Mouse (Mus musculus): ENCODE results near the gene Ufsp2. TPM values are rescaled to one million over a fixed set of nuclear protein-coding genes. Genes with fewer than 3 reads are reported as not detected.

Ufsp2 gene
- total RNA-seq, 2 experiments from 2014 or later, result 34.8 to 39.5 TPM

DNA sequence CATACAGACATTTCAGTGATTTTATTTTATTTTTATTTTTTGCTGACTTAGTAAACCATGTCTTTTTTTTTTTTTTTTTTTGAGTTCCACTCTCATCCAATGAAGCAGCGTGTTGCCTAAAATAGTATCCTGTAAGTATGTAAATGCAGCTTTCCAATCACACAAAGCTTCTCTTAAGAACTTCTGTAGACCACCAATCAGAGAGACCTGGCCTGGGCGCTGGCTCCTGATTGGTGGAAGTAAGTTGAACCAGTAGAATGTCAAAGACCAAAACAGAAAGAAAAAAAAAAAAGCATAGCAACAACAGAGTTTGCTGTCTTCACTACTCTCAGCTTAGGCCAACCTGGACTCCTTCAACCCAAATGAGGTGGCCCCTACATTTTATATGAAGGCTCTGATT lies 35.0 kb downstream of the Ufsp2 start:
- DNase-seq, result no peak
- intact Hi-C loops (cut with DNase I), result no loop called here

DNA sequence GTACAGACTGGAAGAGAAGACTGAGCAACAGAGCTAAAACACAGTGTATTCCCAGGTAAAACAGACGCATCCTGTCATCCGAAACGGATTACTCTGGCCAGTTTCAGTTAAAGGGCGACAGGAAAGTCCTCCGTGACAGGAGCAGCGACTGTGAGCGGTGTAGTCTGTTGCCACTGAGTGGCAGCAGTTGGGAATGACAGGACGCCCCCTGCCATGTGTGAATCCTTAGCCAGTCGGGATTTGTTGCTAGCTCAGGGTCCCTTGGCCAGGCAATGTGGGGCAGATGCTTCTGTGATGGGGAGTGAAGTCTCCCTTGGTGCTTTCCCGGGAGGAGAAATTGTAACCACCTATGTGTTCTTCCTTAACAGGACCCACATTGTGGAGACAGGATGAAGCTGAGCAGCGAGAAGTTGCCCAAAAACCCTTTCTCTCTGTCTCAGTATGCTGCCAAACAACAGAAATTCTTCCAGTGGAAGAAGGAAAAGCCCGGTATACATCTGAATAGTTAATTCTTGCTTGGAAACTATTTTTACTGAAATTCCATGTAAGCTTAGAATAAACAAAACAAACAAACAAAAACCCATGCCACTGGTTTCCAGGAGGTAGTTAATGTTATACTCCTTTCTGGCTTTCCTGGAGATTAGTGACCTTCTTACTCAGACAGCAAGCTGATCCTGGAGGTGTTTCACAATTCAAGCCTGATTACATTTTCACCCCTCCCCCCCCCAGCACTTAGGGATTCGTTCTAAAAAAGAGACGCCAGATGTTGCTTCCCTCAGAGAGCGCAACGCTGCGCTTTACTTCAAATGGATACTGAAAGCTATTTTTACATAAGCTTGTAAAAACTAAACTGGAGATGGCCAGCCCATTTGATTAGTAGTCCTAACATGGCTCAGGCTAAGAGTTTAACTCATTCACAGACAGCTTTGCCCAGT lies 35.7 kb downstream of the Ufsp2 start:
- intact Hi-C loops (cut with DNase I), result no loop called here
- no peak for DNase-seq

DNA sequence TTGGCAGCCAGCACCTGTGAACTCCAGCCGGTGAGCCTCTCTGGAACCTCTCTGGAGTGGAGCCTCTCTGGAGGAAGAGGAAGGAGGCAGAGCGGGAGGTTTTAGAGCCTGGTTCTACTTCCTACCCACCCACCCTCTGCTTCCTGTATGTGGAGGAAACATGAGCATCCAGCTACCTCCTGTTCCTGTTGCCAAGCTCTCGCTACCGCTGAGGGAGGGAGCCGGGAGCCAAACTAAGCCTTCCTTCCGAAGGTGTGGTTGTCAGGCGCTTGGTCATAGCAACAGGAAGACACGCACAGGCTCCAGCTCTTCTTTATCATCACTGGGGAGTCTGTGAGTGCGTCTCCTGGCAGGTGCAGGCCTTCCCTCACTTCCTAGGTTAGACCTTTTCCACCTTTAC lies 46.9 kb downstream of the Ufsp2 start:
- intact Hi-C loops (cut with DNase I), result no loop called here
- no peak for DNase-seq

DNA sequence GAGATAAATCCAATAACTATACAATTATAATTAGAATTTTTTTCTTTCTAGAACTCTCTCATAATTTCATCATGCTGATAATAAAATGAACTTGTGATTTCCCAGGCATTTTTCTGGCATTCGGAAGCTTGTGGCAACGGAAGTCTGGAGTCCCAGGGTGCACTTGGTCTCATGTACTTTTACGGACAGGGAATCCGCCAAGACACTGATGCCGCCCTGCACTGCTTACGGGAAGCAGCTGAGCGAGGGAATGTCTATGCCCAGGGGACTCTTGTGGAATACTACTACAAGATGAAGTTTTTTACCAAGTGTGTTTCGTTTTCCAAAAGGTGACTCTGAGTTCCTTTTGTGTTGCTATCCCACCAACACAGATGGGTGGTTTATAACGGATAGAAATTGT lies 47.4 kb downstream of the Ufsp2 start:
- DNase-seq, result no peak

DNA sequence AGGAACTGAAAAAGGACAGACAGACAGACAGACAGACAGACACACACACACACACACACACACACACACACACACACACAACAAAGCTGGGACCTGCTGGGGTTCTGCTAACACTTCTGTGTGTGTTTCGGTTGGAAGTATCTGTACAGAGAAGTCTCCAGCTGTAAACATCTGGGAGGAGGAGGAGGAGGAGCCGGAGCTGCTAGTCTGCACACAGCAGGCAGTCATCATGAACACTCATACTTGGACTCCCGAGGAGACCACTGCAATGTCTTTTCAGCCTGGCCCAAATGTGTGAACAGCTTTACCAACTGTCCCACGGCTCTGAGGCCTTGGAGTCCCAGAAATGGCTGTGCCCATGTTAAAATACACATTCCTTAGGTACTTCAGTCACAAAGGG lies 49.1 kb downstream of the Ufsp2 start:
- DNase-seq, result no peak
- intact Hi-C loops (cut with DNase I), result no loop called here

More for the DNA sequence above, 47.4 kb downstream of the Ufsp2 start:
- intact Hi-C loops (cut with DNase I), result no loop called here

DNA sequence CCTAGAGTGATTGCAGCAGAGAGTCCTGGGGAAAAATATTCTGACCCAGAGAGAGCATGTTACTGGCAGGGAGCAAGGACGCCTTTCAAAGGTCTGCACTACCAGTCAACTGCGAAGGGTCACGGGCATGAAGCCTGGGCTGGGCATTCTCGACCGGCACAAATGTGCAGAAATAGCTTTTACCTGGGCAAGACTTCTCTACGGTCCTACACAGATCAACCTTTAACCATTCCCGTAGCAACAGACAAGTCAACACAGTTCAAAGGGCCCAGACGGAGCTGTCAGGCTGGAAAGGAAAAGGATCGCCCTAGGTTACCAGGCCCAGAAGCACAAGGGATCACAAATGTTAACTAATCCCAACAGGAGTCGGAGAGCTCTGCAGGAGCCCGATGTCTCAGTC lies 60.9 kb downstream of the Ufsp2 start:
- DNase-seq, result no peak
- intact Hi-C loops (cut with DNase I), result no loop called here

DNA sequence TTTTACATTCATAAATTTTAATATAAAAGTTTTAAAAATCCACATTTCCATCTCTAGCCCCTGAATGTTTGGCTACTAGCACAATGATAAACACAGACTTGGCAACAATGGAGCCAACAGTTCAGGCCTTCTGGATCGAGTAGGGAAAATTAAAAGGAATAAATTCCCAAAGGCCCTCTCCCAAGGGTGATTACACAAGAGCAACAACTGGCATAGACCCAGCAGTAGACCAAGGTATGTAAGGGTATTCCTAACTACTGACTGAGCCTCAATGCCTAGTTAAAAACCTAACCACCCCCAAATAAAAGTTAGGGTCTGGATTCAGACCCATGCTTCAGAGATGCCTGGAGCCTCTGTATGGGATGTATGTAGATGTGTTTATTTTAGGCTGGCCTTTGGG lies 64.3 kb downstream of the Ufsp2 start:
- intact Hi-C loops (cut with DNase I), result no loop called here
- no peak for DNase-seq

DNA sequence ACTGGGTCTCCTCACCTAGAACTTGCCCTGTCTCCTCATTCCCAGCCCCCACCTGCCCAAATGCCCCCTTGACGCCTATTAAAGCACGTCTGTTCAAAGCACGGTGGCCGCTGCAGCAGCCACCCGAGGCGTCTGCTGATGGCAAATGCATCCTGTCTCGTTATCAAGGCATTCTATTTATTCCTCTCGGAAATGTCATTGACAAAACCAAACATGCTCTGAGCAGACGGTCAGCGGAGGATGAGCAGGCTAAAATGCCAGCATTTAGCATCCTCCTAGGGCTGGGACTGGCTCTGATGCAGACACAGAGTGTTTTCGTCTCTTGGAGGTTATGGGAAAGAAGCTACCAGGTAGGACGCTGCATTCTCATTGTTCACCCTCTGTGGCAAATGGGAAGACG lies 64.9 kb downstream of the Ufsp2 start:
- intact Hi-C loops (cut with DNase I), result no loop called here
- DNase-seq, result no peak

Other genes with a start within 250 kb of the Ufsp2 start
- 100 to 1,000 TPM; 579 to 670 TPM for gene Pdlim3, start 90.1 kb upstream of the Ufsp2 start, total RNA-seq (2021)
- gene Ccdc110, start 40.9 kb upstream of the Ufsp2 start, total RNA-seq (2021), result not detected
- gene 1700029J07Rik, start 276 bp upstream of the Ufsp2 start, total RNA-seq (2021), result under 1 TPM; 0.27 to 0.31 TPM
- 1 to 10 TPM in 1 of 2 experiments, under 1 TPM in 1; 0.94 to 2.9 TPM for gene Lrp2bp, start 23.8 kb downstream of the Ufsp2 start, total RNA-seq (2021)
- gene Ankrd37, start 30.2 kb downstream of the Ufsp2 start, total RNA-seq (2021), result 1 to 10 TPM; 1.9 to 2.0 TPM
- gene Cfap97, start 176.2 kb downstream of the Ufsp2 start, total RNA-seq (2021), result 10 to 100 TPM in 1 of 2 experiments, 1 to 10 TPM in 1; 9.4 to 11.5 TPM
- gene Snx25, start 176.6 kb downstream of the Ufsp2 start, total RNA-seq (2021), result 1 to 10 TPM; 4.1 to 7.8 TPM
- gene Slc25a4, start 235.8 kb downstream of the Ufsp2 start, total RNA-seq (2021), result 1,000 to 10,000 TPM; 2,982 to 3,031 TPM